Mouse (Mus musculus) bone marrow macrophage, adult 2 months (primary cell): ENCODE measurements at regions not wholly inside any gene's neighbourhood (a gene's known extent, or its start where the extent isn't known, plus 50 kb on each side); places are given as distances from the start of the nearest gene placed in this dataset.

Experiments
- H3K27ac ChIP-seq: 2 replicates; pipeline ENCODE4 v1.5.1; 2012; ENCODE audit warnings: low read depth, low read length; ENCODE audit not compliant: insufficient read depth
- H3K4me1 ChIP-seq: 2 replicates; pipeline ENCODE4 v1.6.1; 2012; ENCODE audit warnings: low read length; ENCODE audit not compliant: control insufficient read depth, insufficient read depth
- H3K4me3 ChIP-seq: 2 replicates; pipeline ENCODE4 v1.5.1; 2012; ENCODE audit warnings: mild to moderate bottlenecking, low read length, moderate library complexity; ENCODE audit not compliant: insufficient read depth
- CTCF ChIP-seq: IDR thresholded peaks from 2 replicates; pipeline ENCODE4 v1.5.1; 2012; ENCODE audit warnings: low read depth, mild to moderate bottlenecking, low read length, moderate library complexity
- POLR2A ChIP-seq: IDR thresholded peaks from 2 replicates; pipeline ENCODE4 v1.6.1; 2012; ENCODE audit warnings: mild to moderate bottlenecking, low read depth, low read length, borderline replicate concordance

GRCm38 (mm10) chr10:45009676-45010075 lies 57.3 kb upstream of the Prep start:
- H3K27ac ChIP-seq: no peak overlapping the region
- TF ChIP-seq POLR2A (no peak), CTCF (no peak)
- H3K4me1 ChIP-seq: no peaks in the 10 kb centered on the region
- H3K4me3 ChIP-seq: no peak overlapping the region

- no peak for TF ChIP-seq POLR2A
- no peak for TF ChIP-seq CTCF
- Histone ChIP-seq H3K27ac (no peak overlapping the region), H3K4me1 (no peaks in the 10 kb centered on the region), H3K4me3 (no peak overlapping the region)
Measured at GRCm38 (mm10) chr10:45009235-45009634, 57.8 kb upstream of the Prep start.

- H3K4me1 ChIP-seq: peaks cover 10% of the 10 kb centered on the region
- no peak overlapping the region for H3K27ac ChIP-seq
- TF ChIP-seq CTCF (no peak), POLR2A (no peak)
- H3K4me3 ChIP-seq: no peak overlapping the region
Measured at GRCm38 (mm10) chr10:45004037-45004653, 62.9 kb upstream of the Prep start.

GRCm38 (mm10) chr10:45003344-45003681 lies 63.7 kb upstream of the Prep start:
- TF ChIP-seq POLR2A: no peak
- TF ChIP-seq CTCF: no peak
- Histone ChIP-seq H3K4me1 (peaks cover 10% of the 10 kb centered on the region), H3K27ac (no peak overlapping the region), H3K4me3 (no peak overlapping the region)

- Histone ChIP-seq H3K4me3 (no peak overlapping the region), H3K27ac (no peak overlapping the region), H3K4me1 (peaks cover 10% of the 10 kb centered on the region)
- TF ChIP-seq CTCF: no peak
- TF ChIP-seq POLR2A: no peak
Measured at GRCm38 (mm10) chr10:45002637-45003343, 64.2 kb upstream of the Prep start.

GRCm38 (mm10) chr10:45000873-45001859 lies 65.8 kb upstream of the Prep start:
- Histone ChIP-seq H3K27ac (no peak overlapping the region), H3K4me1 (peaks cover 15% of the 10 kb centered on the region), H3K4me3 (peak overlapping the region; percentile 31)
- TF ChIP-seq CTCF: 0 out of 2 replicates have a peak, but pooled peaks have one; percentile 24
- no peak for TF ChIP-seq POLR2A

- Histone ChIP-seq H3K27ac (no peak overlapping the region), H3K4me1 (peaks cover 19% of the 10 kb centered on the region), H3K4me3 (peak overlapping the region; percentile 31)
- TF ChIP-seq CTCF (no peak), POLR2A (no peak)
Measured at GRCm38 (mm10) chr10:45000027-45000840, 66.8 kb upstream of the Prep start.

- Histone ChIP-seq H3K27ac (no peak overlapping the region), H3K4me3 (no peak overlapping the region), H3K4me1 (peaks cover 13% of the 10 kb centered on the region)
- no peak for TF ChIP-seq POLR2A
Measured at GRCm38 (mm10) chr10:44997906-44998289, 69.1 kb upstream of the Prep start.
